Mouse (Mus musculus): ENCODE measurements around the gene Maml2. TPM values are rescaled to one million over a fixed set of nuclear protein-coding genes. Genes with fewer than 3 reads are reported as not detected.

The Maml2 gene
- polyA plus RNA-seq, 1 experiment from 2014 or later = 8.6 TPM

GRCm38 (mm10) chr9:13626480-13626879, 328.7 kb downstream of the Maml2 start:
- 66% methylated on average over 3 of the region's 3 CpGs for WGBS
- Histone ChIP-seq H3K27me3 (ENCODE audit: low read depth, poor library complexity, severe bottlenecking) (no peaks in the 10 kb centered on the region), H3K4me1 (peaks cover 7% of the 10 kb centered on the region; the same call in 1 of the 2 replicates), H3K36me3 (peaks cover under 1% of the 10 kb centered on the region), H3K27ac (replicated peaks) (no peak overlapping the region), H3K4me3 (no peak overlapping the region), H3K9me3 (replicated peaks) (no peaks in the 10 kb centered on the region)
- no peak for DNase-seq (ENCODE audit: low spot score)

- WGBS = 86% methylated on average over 1 of the region's 1 CpGs
- no peak for DNase-seq (ENCODE audit: low spot score)
- H3K4me3 ChIP-seq = no peak overlapping the region
- peaks cover 7% of the 10 kb centered on the region; the same call in 1 of the 2 replicates for H3K4me1 ChIP-seq
- H3K9me3 ChIP-seq (replicated peaks) = no peaks in the 10 kb centered on the region
- H3K36me3 ChIP-seq = no peaks in the 10 kb centered on the region
- H3K27ac ChIP-seq (replicated peaks) = no peak overlapping the region
- no peaks in the 10 kb centered on the region for H3K27me3 ChIP-seq (ENCODE audit: low read depth, poor library complexity, severe bottlenecking)
Observed at GRCm38 (mm10) chr9:13633371-13633770, 335.6 kb downstream of the Maml2 start.

DNA sequence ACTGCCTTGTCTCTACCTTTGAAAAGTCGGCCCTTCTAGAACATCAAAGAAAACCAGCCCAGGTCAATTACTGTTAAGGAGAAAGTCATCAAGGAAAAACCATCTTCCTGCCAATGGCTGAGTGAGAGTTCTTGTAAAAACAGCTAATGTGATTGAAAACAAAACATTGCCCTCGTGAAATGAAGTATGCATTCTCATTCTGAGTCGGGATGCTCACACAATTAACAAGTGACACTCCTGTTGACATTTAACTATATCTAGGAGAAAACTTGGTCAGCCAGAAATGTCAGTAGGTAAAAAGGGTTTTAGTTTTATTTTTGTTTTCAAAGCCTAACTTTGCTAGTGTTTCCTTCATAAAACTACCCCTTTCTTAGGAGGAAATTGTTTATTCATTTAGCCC, 341.9 kb downstream of the Maml2 start:
- no peak overlapping the region for H3K27ac ChIP-seq (replicated peaks)
- H3K27me3 ChIP-seq (ENCODE audit: low read depth, poor library complexity, severe bottlenecking) = no peaks in the 10 kb centered on the region
- H3K36me3 ChIP-seq = no peaks in the 10 kb centered on the region
- H3K4me3 ChIP-seq = no peak overlapping the region
- 66% methylated on average over 3 of the region's 3 CpGs for WGBS
- no peak for DNase-seq (ENCODE audit: low spot score)
- peaks cover 20% of the 10 kb centered on the region for H3K4me1 ChIP-seq
- no peaks in the 10 kb centered on the region for H3K9me3 ChIP-seq (replicated peaks)

- H3K27ac ChIP-seq (replicated peaks) = no peak overlapping the region
- 70% methylated on average over 5 of the region's 5 CpGs for WGBS
- DNase-seq (ENCODE audit: low spot score) = no peak
- H3K4me1 ChIP-seq = peaks cover 23% of the 10 kb centered on the region
- no peaks in the 10 kb centered on the region for H3K9me3 ChIP-seq (replicated peaks)
- H3K4me3 ChIP-seq = no peak overlapping the region
- 0 out of 2 replicates have a peak, but pooled peaks cover 13% of the 10 kb centered on the region for H3K27me3 ChIP-seq (ENCODE audit: low read depth, poor library complexity, severe bottlenecking)
- H3K36me3 ChIP-seq = no peaks in the 10 kb centered on the region
Observed at GRCm38 (mm10) chr9:13645153-13645552, 347.4 kb downstream of the Maml2 start.

GRCm38 (mm10) chr9:13651065-13651464, 353.3 kb downstream of the Maml2 start:
- H3K9me3 ChIP-seq (replicated peaks) = no peaks in the 10 kb centered on the region
- H3K4me1 ChIP-seq = peaks cover 27% of the 10 kb centered on the region
- 60% methylated on average over 2 of the region's 2 CpGs for WGBS
- no peaks in the 10 kb centered on the region for H3K36me3 ChIP-seq
- no peak overlapping the region; the same call in 1 of the 2 replicates for H3K27ac ChIP-seq (replicated peaks)
- no peak for DNase-seq (ENCODE audit: low spot score)
- H3K27me3 ChIP-seq (ENCODE audit: low read depth, poor library complexity, severe bottlenecking) = peaks cover 27% of the 10 kb centered on the region; the same call in 1 of the 2 replicates
- no peak overlapping the region for H3K4me3 ChIP-seq

DNA sequence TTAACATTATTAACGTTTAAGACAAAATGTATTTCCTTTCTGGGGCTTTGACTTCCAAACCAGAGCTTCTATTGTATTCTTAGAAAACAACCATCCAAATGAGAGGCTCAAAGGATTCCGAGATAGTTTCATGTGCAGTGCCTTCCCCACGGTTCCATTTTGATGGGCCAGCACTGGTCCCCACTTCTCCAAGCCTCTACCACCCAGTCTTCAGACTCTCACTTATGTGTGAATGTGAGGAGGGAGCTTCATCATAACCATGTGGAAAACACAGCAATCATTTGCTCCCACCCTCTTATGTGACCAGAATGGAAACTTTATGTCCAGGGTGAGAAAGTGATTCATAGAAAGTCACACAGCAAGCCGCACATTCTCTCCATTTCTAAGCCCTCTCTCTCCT, 354.1 kb downstream of the Maml2 start:
- Histone ChIP-seq H3K36me3 (no peaks in the 10 kb centered on the region), H3K27me3 (ENCODE audit: low read depth, poor library complexity, severe bottlenecking) (peaks cover 27% of the 10 kb centered on the region; the same call in 1 of the 2 replicates), H3K27ac (replicated peaks) (peak overlapping the region; percentile 81), H3K9me3 (replicated peaks) (no peaks in the 10 kb centered on the region), H3K4me3 (peak overlapping the region; percentile 32; the same call in 1 of the 2 replicates), H3K4me1 (peaks cover 27% of the 10 kb centered on the region)
- no peak for DNase-seq (ENCODE audit: low spot score)
- 36% methylated on average over 4 of the region's 4 CpGs for WGBS

- 25% methylated on average over 8 of the region's 8 CpGs for WGBS
- peak; percentile 69 for DNase-seq (ENCODE audit: low spot score)
Observed at GRCm38 (mm10) chr9:13652389-13652877, 354.7 kb downstream of the Maml2 start.

GRCm38 (mm10) chr9:13652917-13653316, 355.2 kb downstream of the Maml2 start:
- Histone ChIP-seq H3K4me1 (peaks cover 29% of the 10 kb centered on the region), H3K27me3 (ENCODE audit: low read depth, poor library complexity, severe bottlenecking) (peaks cover 27% of the 10 kb centered on the region; the same call in 1 of the 2 replicates), H3K27ac (replicated peaks) (peak overlapping the region; percentile 81), H3K36me3 (no peaks in the 10 kb centered on the region), H3K4me3 (peak overlapping the region; percentile 32), H3K9me3 (replicated peaks) (no peaks in the 10 kb centered on the region)
- DNase-seq (ENCODE audit: low spot score) = no peak
- whole genome bisulfite sequencing = 34% methylated on average over 3 of the region's 3 CpGs

More at GRCm38 (mm10) chr9:13652389-13652877, 354.7 kb downstream of the Maml2 start:
- Histone ChIP-seq H3K4me1 (peaks cover 27% of the 10 kb centered on the region), H3K36me3 (no peaks in the 10 kb centered on the region), H3K4me3 (peak overlapping the region; percentile 32), H3K27ac (replicated peaks) (peak overlapping the region; percentile 81), H3K27me3 (ENCODE audit: low read depth, poor library complexity, severe bottlenecking) (peaks cover 27% of the 10 kb centered on the region; the same call in 1 of the 2 replicates), H3K9me3 (replicated peaks) (no peaks in the 10 kb centered on the region)

- WGBS = 2% methylated on average over 12 of the region's 12 CpGs
- H3K27me3 ChIP-seq (ENCODE audit: low read depth, poor library complexity, severe bottlenecking) = no peaks in the 10 kb centered on the region
- H3K36me3 ChIP-seq = no peaks in the 10 kb centered on the region
- peak overlapping the region; percentile 35 for H3K4me3 ChIP-seq
- no peaks in the 10 kb centered on the region for H3K9me3 ChIP-seq (replicated peaks)
- H3K4me1 ChIP-seq = peaks cover 28% of the 10 kb centered on the region
- DNase-seq (ENCODE audit: low spot score) = peak; percentile 26
- peak overlapping the region; percentile 75 for H3K27ac ChIP-seq (replicated peaks)
Observed at GRCm38 (mm10) chr9:13661768-13662623, 364.2 kb downstream of the Maml2 start.

DNA sequence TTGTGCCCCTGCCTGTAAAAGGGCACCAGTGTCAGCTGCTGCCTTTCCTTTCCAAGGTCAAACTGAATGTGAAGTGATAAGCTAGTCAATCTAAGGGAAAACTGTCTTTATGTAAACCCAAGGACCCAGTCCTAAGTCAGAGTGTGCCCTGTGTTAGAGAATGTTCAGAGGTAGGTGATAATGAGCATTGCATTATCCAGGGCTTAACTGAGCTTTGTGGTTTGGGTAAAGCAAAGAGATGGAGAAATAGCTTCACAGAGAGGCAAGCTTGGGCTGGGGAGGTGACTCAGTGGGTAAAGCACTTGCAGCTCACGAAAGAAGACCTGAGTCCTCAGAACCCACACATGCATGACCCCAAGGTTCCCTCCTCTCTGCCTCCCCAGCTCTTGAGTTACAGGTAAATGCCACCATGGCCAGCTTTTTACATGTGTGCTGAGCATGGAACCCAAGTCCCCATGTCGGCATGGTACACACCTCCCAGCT, 367.8 kb downstream of the Maml2 start:
- no peak overlapping the region for H3K27ac ChIP-seq (replicated peaks)
- DNase-seq (ENCODE audit: low spot score) = no peak
- no peaks in the 10 kb centered on the region for H3K9me3 ChIP-seq (replicated peaks)
- H3K27me3 ChIP-seq (ENCODE audit: low read depth, poor library complexity, severe bottlenecking) = no peaks in the 10 kb centered on the region
- WGBS = 86% methylated on average over 2 of the region's 2 CpGs
- no peak overlapping the region for H3K4me3 ChIP-seq
- no peaks in the 10 kb centered on the region for H3K36me3 ChIP-seq
- peaks cover 25% of the 10 kb centered on the region for H3K4me1 ChIP-seq

- Histone ChIP-seq H3K27me3 (ENCODE audit: low read depth, poor library complexity, severe bottlenecking) (no peaks in the 10 kb centered on the region), H3K4me3 (no peak overlapping the region), H3K27ac (replicated peaks) (no peak overlapping the region), H3K36me3 (no peaks in the 10 kb centered on the region), H3K9me3 (replicated peaks) (no peaks in the 10 kb centered on the region), H3K4me1 (peaks cover 5% of the 10 kb centered on the region)
- 97% methylated on average over 1 of the region's 1 CpGs for WGBS
- DNase-seq (ENCODE audit: low spot score) = no peak
Observed at GRCm38 (mm10) chr9:13667955-13668354, 370.2 kb downstream of the Maml2 start.

DNA sequence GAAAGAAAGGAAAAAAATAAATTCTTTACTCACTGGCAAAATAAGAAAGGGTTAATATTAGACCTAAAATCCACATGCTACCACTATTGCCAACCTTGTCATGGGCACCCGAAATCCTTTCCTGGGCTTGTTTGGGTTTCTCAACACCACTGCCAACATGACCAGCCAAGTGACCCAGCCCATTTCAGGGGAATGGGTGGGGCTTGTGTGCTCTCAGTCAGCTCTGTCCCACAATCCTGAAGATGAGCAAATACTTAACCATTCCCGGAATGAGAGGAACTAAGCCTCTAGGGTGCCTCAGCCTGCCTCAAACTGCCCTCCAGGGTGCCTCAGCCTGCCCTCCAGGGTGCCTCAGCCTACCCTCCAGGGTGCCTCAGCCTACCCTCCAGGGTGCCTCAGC, 371.0 kb downstream of the Maml2 start:
- no peak overlapping the region for H3K4me3 ChIP-seq
- no peak overlapping the region for H3K27ac ChIP-seq (replicated peaks)
- H3K27me3 ChIP-seq (ENCODE audit: low read depth, poor library complexity, severe bottlenecking) = no peaks in the 10 kb centered on the region
- no peaks in the 10 kb centered on the region for H3K9me3 ChIP-seq (replicated peaks)
- no peak for DNase-seq (ENCODE audit: low spot score)
- H3K36me3 ChIP-seq = no peaks in the 10 kb centered on the region
- 82% methylated on average over 2 of the region's 2 CpGs for WGBS
- peaks cover 3% of the 10 kb centered on the region; the same call in 1 of the 2 replicates for H3K4me1 ChIP-seq
